Mouse (Mus musculus) cortical plate, adult 2 months (tissue): ENCODE results near the gene Gfi1. TPM values are rescaled to one million over a fixed set of nuclear protein-coding genes. Genes with fewer than 3 reads are reported as not detected.

Experiments
- H3K27ac ChIP-seq: fragments of 200-500 bp; 2 replicates; pipeline ENCODE4 v1.5.1; 2012; ENCODE audit warnings: low read length, control low read depth, inconsistent platforms; ENCODE audit not compliant: insufficient read depth
- H3K4me1 ChIP-seq: fragments of 200-500 bp; 2 replicates; pipeline ENCODE4 v1.6.1; 2011; ENCODE audit warnings: low read length; ENCODE audit not compliant: control insufficient read depth, insufficient read depth
- H3K4me3 ChIP-seq: fragments of 200-500 bp; 2 replicates; pipeline ENCODE4 v1.5.1; 2011; ENCODE audit warnings: mild to moderate bottlenecking, low read length, control low read depth; ENCODE audit not compliant: insufficient read depth
- CTCF ChIP-seq: fragments of 200-500 bp; IDR thresholded peaks from 2 replicates; pipeline ENCODE4 v1.5.1; 2011; ENCODE audit warnings: mild to moderate bottlenecking, control low read depth, low read length; ENCODE audit not compliant: insufficient read depth; ENCODE audit errors: extremely low read depth
- POLR2A ChIP-seq: fragments of 200-500 bp; IDR thresholded peaks from 2 replicates; pipeline ENCODE4 v1.6.1; 2011; ENCODE audit warnings: mild to moderate bottlenecking, low read length, control low read depth; ENCODE audit not compliant: insufficient read depth; ENCODE audit errors: extremely low read depth
- polyA plus RNA-seq: library from polyadenylated mRNA; depleted of rRNA; stranded (reverse); fragments of >200 nt; gene quantifications from 2 replicates; pipeline ENCODE4 v1.2.3, GENCODE M21; 2012; rRNA removed

The Gfi1 gene
- polyA plus RNA-seq, 1 experiment, result not detected

- H3K4me1 ChIP-seq, result peaks cover 1% of the 10 kb centered on the region; the same call in 1 of the 2 replicates
- TF ChIP-seq POLR2A (no peak), CTCF (no peak)
- no peak overlapping the region for H3K27ac ChIP-seq
- H3K4me3 ChIP-seq, result no peak overlapping the region
Observed at GRCm38 (mm10) chr5:107684380-107684779, 41.5 kb downstream of the Gfi1 start.

DNA sequence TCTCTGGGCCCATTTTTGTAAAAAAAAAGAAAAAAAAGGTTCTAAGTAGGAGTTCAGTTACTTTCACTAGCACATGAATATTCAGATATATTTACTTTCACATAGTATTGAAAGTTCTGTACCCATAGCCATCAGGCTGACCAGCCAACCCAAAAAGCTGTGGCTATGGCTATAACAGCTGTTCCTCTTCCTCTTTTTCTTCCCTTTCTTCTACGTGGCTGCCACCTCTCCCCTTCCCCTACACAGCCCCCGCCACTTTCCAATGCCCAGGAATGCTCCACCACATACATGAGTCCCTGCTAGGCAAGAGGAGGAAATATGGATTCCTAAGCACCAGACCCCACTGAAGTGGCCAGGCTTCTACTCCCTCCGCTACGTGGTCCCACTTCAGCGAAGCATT is 44.5 kb downstream of the Gfi1 start:
- no peak overlapping the region for H3K4me3 ChIP-seq
- no peak overlapping the region for H3K27ac ChIP-seq
- TF ChIP-seq CTCF (no peak), POLR2A (no peak)
- H3K4me1 ChIP-seq, result no peaks in the 10 kb centered on the region

DNA sequence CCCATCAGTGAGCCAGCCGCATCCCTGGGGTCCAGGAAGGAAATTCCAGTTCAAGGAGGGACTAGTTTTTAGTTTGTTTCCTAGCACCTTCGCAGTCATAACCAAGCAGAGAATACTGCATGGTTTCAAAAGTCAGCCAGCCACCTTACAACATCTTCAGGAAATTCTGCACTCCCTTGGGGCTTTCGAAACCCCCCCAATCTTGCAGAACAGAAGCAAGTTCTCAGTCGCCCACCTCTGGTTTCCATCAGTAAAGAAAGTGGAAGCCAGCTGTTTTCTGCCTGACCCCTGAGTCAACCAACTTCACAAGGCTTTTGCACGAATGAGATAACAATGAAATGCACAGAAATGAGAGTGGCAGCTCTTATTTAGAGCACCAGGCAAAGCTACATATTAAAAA is 47.4 kb downstream of the Gfi1 start:
- H3K4me3 ChIP-seq, result no peak overlapping the region
- no peak for TF ChIP-seq POLR2A
- TF ChIP-seq CTCF, result no peak

More for the DNA sequence above, 47.4 kb downstream of the Gfi1 start:
- H3K4me1 ChIP-seq, result no peaks in the 10 kb centered on the region
- H3K27ac ChIP-seq, result no peak overlapping the region

Other genes starting within 250 kb of the Gfi1 start
- gene Gm42669, start 218.4 kb downstream of the Gfi1 start, polyA plus RNA-seq, result 0.89 and 0.96 TPM in 2 replicates
- 0.73 and 0.81 TPM in 2 replicates for gene 1700028K03Rik, start 191.3 kb downstream of the Gfi1 start, polyA plus RNA-seq
- 15.2 TPM in 2 replicates for gene Rpap2, start 128.7 kb downstream of the Gfi1 start, polyA plus RNA-seq
- 17.0 and 17.6 TPM in 2 replicates for gene Glmn, start 128.1 kb downstream of the Gfi1 start, polyA plus RNA-seq
- gene Ube2d2b, start 104.1 kb upstream of the Gfi1 start, polyA plus RNA-seq, result not detected in 2 replicates
- 56.9 and 64.6 TPM in 2 replicates for gene Evi5, start 149.1 kb upstream of the Gfi1 start, polyA plus RNA-seq
- gene Rpl5, start 174.5 kb upstream of the Gfi1 start, polyA plus RNA-seq, result 82.5 and 92.9 TPM in 2 replicates